Mouse (Mus musculus) CH12.LX (cell line): ENCODE measurements around the gene Tomm40l. TPM values are rescaled to one million over a fixed set of nuclear protein-coding genes. Genes with fewer than 3 reads are reported as not detected.

Experiments used
- DNase-seq: peaks from one replicate; pipeline ENCODE4 v3.0.0-alpha.2; 2013; ENCODE audit errors: extremely low read depth
- H3K27ac ChIP-seq: 2 replicates; pipeline ENCODE4 v1.5.1; 2012; ENCODE audit warnings: low read depth, mild to moderate bottlenecking, control low read depth, moderate library complexity; ENCODE audit not compliant: insufficient read depth
- H3K27me3 ChIP-seq: replicated peaks from 2 replicates; pipeline ENCODE3; 2012; ENCODE audit warnings: inconsistent platforms
- H3K36me3 ChIP-seq, 2 experiments: replicated peaks in 1 of 2; 2 replicates each; pipeline versions ENCODE3 to v1.6.1; 2012; ENCODE audit warnings: inconsistent platforms in 1 of 2, low read length in 1 of 2, mild to moderate bottlenecking in 1 of 2, mixed read lengths in 1 of 2, moderate library complexity in 1 of 2; ENCODE audit not compliant: control insufficient read depth in 1 of 2, insufficient read depth in 1 of 2
- H3K4me1 ChIP-seq, 2 experiments: 2 replicates each; pipeline ENCODE4 v1.6.1; 2012; ENCODE audit warnings: inconsistent platforms in 1 of 2, moderate library complexity in 1 of 2; ENCODE audit not compliant: insufficient read depth in 2 of 2, control insufficient read depth in 1 of 2
- H3K4me2 ChIP-seq: 2 replicates; pipeline ENCODE4 v1.6.1; 2012; ENCODE audit warnings: low read depth, mild to moderate bottlenecking, control low read depth; ENCODE audit not compliant: poor library complexity, insufficient read depth, severe bottlenecking
- H3K4me3 ChIP-seq, 3 experiments: fragments of 150-350 bp in 1 of 3; sonication (generic) in 1 of 3; replicated peaks in 1 of 3; 2 replicates each; pipeline versions ENCODE3 to v1.5.1; 2011 to 2012; ENCODE audit warnings: low read depth in 2 of 3, low read length in 2 of 3, mild to moderate bottlenecking in 2 of 3, moderate library complexity in 2 of 3, control low read depth in 1 of 3, improper control_type of control experiment in 1 of 3, inconsistent platforms in 1 of 3, mixed read lengths in 1 of 3; ENCODE audit not compliant: poor library complexity in 1 of 3
- H3K79me2 ChIP-seq: replicated peaks from 2 replicates; pipeline ENCODE4 v1.6.1; 2012; ENCODE audit warnings: mild to moderate bottlenecking, moderate library complexity; ENCODE audit not compliant: control insufficient read depth, poor library complexity, insufficient read depth, severe bottlenecking; ENCODE audit errors: extremely low read depth
- H3K9ac ChIP-seq: 2 replicates; pipeline ENCODE4 v1.6.1; 2012; ENCODE audit warnings: low read depth, mild to moderate bottlenecking, control low read depth, moderate library complexity; ENCODE audit not compliant: insufficient read depth
- H3K9me3 ChIP-seq: replicated peaks from 2 replicates; pipeline ENCODE3; 2012; ENCODE audit warnings: low read length, inconsistent platforms, mixed read lengths
- CHD1 ChIP-seq: IDR thresholded peaks from 2 replicates; pipeline ENCODE4 v1.6.1; 2012; ENCODE audit warnings: low read depth, low read length, improper control_type of control experiment, inconsistent platforms
- EP300 ChIP-seq: IDR thresholded peaks from 2 replicates; pipeline ENCODE4 v1.6.1; 2011; ENCODE audit warnings: low read length, improper control_type of control experiment
- HCFC1 ChIP-seq: IDR thresholded peaks from 2 replicates; pipeline ENCODE4 v1.6.1; 2012; ENCODE audit warnings: low read depth, mild to moderate bottlenecking, inconsistent platforms, low read length, improper control_type of control experiment
- JUN ChIP-seq: IDR thresholded peaks from 2 replicates; pipeline ENCODE4 v1.6.1; 2011; ENCODE audit warnings: low read depth, mild to moderate bottlenecking, low read length, improper control_type of control experiment, moderate library complexity; ENCODE audit not compliant: insufficient read depth
- MXI1 ChIP-seq: IDR thresholded peaks from 2 replicates; pipeline ENCODE4 v1.6.1; 2011; ENCODE audit warnings: mild to moderate bottlenecking, low read depth, low read length, improper control_type of control experiment
- NELFE ChIP-seq: IDR thresholded peaks from 2 replicates; pipeline ENCODE4 v1.6.1; 2011; ENCODE audit warnings: low read depth, low read length, improper control_type of control experiment
- NRF1 ChIP-seq: IDR thresholded peaks from 2 replicates; pipeline ENCODE4 v1.6.1; 2014; ENCODE audit warnings: low read depth, mild to moderate bottlenecking, inconsistent platforms, low read length, improper control_type of control experiment, moderate library complexity
- RAD21 ChIP-seq: IDR thresholded peaks from 2 replicates; pipeline ENCODE4 v1.6.1; 2011; ENCODE audit warnings: low read depth, mild to moderate bottlenecking, low read length, improper control_type of control experiment, moderate library complexity
- RCOR1 ChIP-seq: conservative IDR thresholded peaks from 2 replicates; pipeline ENCODE4 v1.6.1; 2012; ENCODE audit warnings: low read depth, mild to moderate bottlenecking, inconsistent platforms, low read length, improper control_type of control experiment
- ZKSCAN1 ChIP-seq: IDR thresholded peaks from 2 replicates; pipeline ENCODE4 v1.6.1; 2012; ENCODE audit warnings: low read depth, inconsistent platforms, low read length, improper control_type of control experiment, borderline replicate concordance
- ZMIZ1 ChIP-seq: IDR thresholded peaks from 2 replicates; pipeline ENCODE4 v1.6.1; 2012; ENCODE audit warnings: low read depth, mild to moderate bottlenecking, inconsistent platforms, low read length, improper control_type of control experiment
- ZNF384 ChIP-seq: IDR thresholded peaks from 2 replicates; pipeline ENCODE4 v1.6.1; 2012; ENCODE audit warnings: low read depth, low read length, improper control_type of control experiment, inconsistent platforms
- dilution Hi-C: fragments of 300-500 bp; cut with MboI; formaldehyde crosslinking; loops from 2 replicates; pipeline ENCODE4 v1.14.3; 2020; ENCODE audit warnings: low sequenced_read_pairs; ENCODE audit not compliant: extremely low pct_unique_long_range_greater_than_20kb, extremely low pct_ligation_motif_present
- in situ Hi-C: fragments of 300-500 bp; cut with MboI; formaldehyde crosslinking; loops from 3 replicates; pipeline ENCODE4 v1.14.3; 2019; ENCODE audit warnings: low sequenced_read_pairs, low pct_ligation_motif_present, low pct_unique_long_range_greater_than_20kb, mixed read lengths
- polyA plus RNA-seq: library from polyadenylated mRNA; unstranded; fragments of >175 nt; gene quantifications from 2 replicates; pipeline ENCODE4 v1.2.1, GENCODE M21; 2012; ENCODE audit warnings: low read depth; ENCODE audit not compliant: insufficient read length
- total RNA-seq, 2 experiments: library from RNA; depleted of rRNA; stranded (reverse); fragments of 300-350 nt in 1 of 2; fragments of >200 nt in 1 of 2; gene quantifications; 2 replicates each; pipeline ENCODE4 v1.2.3; 2012 to 2014

Tomm40l gene
- total and polyA plus RNA-seq, 3 experiments, result 24.7 to 37.1 (median 36.0) TPM

- Histone ChIP-seq H3K27ac (no peak overlapping the region), H3K9me3 (no peaks in the 10 kb centered on the region), H3K4me3 (no peak overlapping the region), H3K27me3 (peaks cover 15% of the 10 kb centered on the region), H3K4me2 (no peak overlapping the region), H3K9ac (no peak overlapping the region), H3K36me3 (no peaks in the 10 kb centered on the region), H3K79me2 (no peaks in the 10 kb centered on the region), H3K4me1 (no peaks in the 10 kb centered on the region)
- in situ Hi-C loops (no loop called here), dilution Hi-C loops (no loop called here)
- no peak for DNase-seq
- TF ChIP-seq ZMIZ1, result no peak
- TF ChIP-seq ZNF384, result no peak
- TF ChIP-seq NELFE, result no peak
These were observed 31.5 kb downstream of the Tomm40l start for GRCm38 (mm10) chr1:171190832-171191231.

- dilution Hi-C loops, result no loop called here
- H3K9me3 ChIP-seq, result no peaks in the 10 kb centered on the region
- in situ Hi-C loops, result no loop called here
- H3K36me3 ChIP-seq, result no peaks in the 10 kb centered on the region
- H3K27ac ChIP-seq, result no peak overlapping the region
- no peak for TF ChIP-seq ZKSCAN1
- no peak for TF ChIP-seq JUN
- no peak for TF ChIP-seq RAD21
- TF ChIP-seq MXI1, result no peak
- TF ChIP-seq CHD1, result no peak
- TF ChIP-seq EP300, result no peak
- H3K9ac ChIP-seq, result no peak overlapping the region
- H3K4me1 ChIP-seq, result peaks cover 0 to 2% of the 10 kb centered on the region in 2 experiments; a peak in 1 of 4 replicates
- H3K79me2 ChIP-seq, result no peaks in the 10 kb centered on the region
- H3K27me3 ChIP-seq, result peaks cover 6% of the 10 kb centered on the region
- DNase-seq, result no peak
- H3K4me2 ChIP-seq, result no peak overlapping the region
- H3K4me3 ChIP-seq, result no peak overlapping the region
These were observed 32.7 kb downstream of the Tomm40l start for GRCm38 (mm10) chr1:171189476-171190114.

GRCm38 (mm10) chr1:171189046-171189445 is 33.3 kb downstream of the Tomm40l start:
- Histone ChIP-seq H3K9ac (no peak overlapping the region), H3K4me2 (no peak overlapping the region), H3K27me3 (peaks cover 2% of the 10 kb centered on the region), H3K4me1 (peaks cover 3 to 8% of the 10 kb centered on the region in 2 experiments), H3K36me3 (no peaks in the 10 kb centered on the region), H3K9me3 (no peaks in the 10 kb centered on the region), H3K4me3 (no peak overlapping the region), H3K27ac (no peak overlapping the region), H3K79me2 (no peaks in the 10 kb centered on the region)
- in situ Hi-C loops (no loop called here), dilution Hi-C loops (no loop called here)
- no peak for TF ChIP-seq HCFC1
- no peak for TF ChIP-seq RCOR1
- no peak for TF ChIP-seq NRF1
- DNase-seq, result no peak
